Mouse (Mus musculus) ES-Bruce4 (cell line): ENCODE data around the gene Gcdh.

Experiments
- CTCF ChIP-seq: IDR thresholded peaks from one replicate; pipeline ENCODE4 v1.8.1; 2011; ENCODE audit warnings: low read depth, low read length
- POLR2A ChIP-seq: IDR thresholded peaks from one replicate; pipeline ENCODE4 v1.8.1; 2011; ENCODE audit warnings: low read length; ENCODE audit not compliant: insufficient read depth

GRCm38 (mm10) chr8:84937620-84938485 lies 44.1 kb upstream of the Gcdh start:
- TF ChIP-seq CTCF, result no peak
- no peak for TF ChIP-seq POLR2A
